Mouse (Mus musculus) cortical plate, adult 2 months (tissue): Measurements from ENCODE around the gene Arhgap42.

Experiments used
- CTCF ChIP-seq: fragments of 200-500 bp; IDR thresholded peaks from 2 replicates; pipeline ENCODE4 v1.5.1; 2011; ENCODE audit warnings: mild to moderate bottlenecking, control low read depth, low read length; ENCODE audit not compliant: insufficient read depth; ENCODE audit errors: extremely low read depth
- POLR2A ChIP-seq: fragments of 200-500 bp; IDR thresholded peaks from 2 replicates; pipeline ENCODE4 v1.6.1; 2011; ENCODE audit warnings: mild to moderate bottlenecking, low read length, control low read depth; ENCODE audit not compliant: insufficient read depth; ENCODE audit errors: extremely low read depth

- TF ChIP-seq CTCF (no peak), POLR2A (no peak)
These were observed 136.8 kb downstream of the Arhgap42 start for GRCm38 (mm10) chr9:9102158-9102514.
